Mouse (Mus musculus) gastrocnemius, postnatal 25 days (tissue): ENCODE measurements at regions not wholly inside any gene's neighbourhood (a gene's known extent, or its start where the extent isn't known, plus 50 kb on each side); places are given as distances from the start of the nearest gene placed in this dataset.

Experiments used
- DNase-seq: peaks from one replicate; pipeline ENCODE4 v3.0.0; 2022

DNA sequence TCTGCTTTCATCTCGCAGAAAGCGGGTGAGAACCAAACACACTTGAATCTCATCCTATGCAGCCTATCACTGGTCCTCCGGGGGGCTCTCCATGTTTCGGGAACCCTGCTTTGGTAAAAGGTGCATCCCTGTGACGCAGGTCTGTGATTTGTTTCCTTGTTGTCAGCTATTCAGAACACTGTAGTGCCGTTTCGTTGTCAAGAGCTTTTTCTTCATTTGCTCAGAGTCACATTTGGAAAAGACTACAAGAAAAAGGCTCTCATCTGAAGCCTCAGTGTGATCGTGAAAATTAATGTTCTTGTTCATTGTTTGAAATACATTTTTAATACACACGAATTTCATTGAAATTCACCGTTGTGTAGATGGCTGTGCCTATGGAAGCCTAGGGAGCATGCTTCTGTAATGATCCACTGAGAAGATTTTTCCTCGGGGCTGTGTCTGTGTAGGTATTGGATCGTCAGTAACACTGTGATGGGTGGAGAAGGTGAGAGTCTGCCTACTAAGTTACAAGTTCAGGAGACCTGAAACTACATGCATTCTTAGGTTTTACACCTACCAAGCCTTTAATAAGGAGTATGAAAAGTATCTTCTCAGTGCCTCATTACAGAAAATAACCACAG, 112.0 kb upstream of the Paqr3 start:
- DNase-seq, result no peak

DNA sequence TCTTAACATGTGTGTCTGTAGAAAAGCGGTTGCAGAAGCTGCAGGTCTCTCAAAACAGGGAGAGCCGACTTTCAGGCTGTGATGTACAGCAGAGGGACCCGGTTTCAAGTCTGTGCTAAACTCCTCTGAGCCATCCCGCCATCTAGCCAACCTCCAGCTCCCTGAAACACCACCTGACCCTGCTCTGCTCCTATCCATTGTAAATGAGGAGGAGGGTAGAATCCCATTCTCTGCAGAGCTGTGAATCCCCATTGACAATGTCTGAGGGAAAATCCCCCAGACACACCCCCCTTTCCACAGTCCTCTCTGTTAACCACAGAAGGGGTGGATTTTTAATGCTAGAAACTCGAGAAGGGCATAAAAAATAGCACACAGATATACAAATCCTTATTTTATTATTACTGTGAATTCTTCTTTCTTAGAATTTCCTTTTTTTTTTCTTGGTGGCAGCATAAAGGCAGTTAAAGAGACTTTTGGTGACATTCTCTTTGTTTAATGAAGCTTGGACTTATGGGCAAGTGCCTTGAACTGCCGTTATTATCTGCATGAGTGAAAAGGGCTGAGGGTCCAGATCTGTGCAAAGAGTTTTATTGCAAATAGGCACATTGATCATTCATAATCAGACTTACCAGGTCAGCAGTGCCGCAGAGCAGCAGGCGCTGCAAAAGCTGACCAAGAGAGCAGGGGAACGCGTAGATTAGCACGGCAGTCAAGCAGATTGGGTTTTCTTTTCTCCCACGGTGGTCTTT, 111.3 kb upstream of the Paqr3 start:
- no peak for DNase-seq

DNA sequence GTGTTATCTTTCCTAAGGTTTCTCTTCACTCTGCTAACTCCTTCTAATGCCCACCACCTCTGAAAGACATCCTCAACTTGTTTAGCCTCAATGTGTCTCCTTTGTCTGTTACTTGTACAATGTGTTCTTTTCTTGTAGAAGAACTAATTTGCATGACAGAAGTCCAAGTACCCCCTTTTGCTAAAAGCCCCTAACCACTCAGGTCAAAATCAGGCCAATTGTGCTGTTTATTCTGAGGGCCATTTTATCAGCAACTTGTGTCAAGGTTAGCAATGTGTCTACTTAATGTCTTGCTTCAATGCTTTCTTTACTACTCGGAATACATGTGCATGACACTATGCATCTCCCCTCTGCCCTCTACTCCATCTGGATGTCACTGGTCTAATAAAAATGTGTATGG, 107.3 kb upstream of the Paqr3 start:
- no peak for DNase-seq

DNA sequence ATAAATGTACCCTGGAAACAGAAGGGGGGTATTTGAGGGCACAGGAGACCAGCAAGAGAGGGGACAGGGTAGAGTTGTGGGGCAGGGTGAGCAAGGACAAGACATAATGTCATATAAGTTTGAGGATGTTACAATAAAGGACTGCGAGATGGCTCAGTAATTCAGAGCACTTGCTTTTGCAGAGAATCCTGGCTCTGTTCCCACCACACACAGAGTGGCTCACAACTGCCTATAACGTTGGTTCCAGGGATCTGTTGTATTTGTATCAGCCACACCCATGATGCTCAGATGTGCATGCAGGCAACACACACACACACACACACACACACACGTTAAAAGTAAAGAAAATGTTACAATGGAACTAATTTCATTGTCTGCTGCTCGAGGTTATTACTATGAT, 94.2 kb upstream of the Paqr3 start:
- no peak for DNase-seq

DNA sequence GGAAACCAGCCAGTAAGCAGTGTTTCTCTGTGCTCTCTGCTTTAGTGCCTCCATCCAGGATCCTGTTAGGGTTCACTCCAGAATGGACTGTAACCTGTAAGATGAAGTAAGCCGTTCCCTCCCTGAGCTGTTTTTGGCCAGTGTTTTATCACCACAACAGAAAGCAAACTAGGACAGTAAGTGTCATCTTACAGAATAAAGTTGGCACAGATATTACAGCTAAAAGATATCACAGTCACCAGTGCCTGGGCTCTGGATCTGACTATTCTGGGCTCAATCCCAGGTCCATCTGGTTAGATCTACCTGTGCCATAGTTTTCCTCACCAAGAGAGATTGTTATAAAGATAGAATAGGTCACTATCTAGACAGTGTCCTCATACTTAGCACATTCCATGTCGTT, 92.9 kb upstream of the Paqr3 start:
- DNase-seq, result no peak

DNA sequence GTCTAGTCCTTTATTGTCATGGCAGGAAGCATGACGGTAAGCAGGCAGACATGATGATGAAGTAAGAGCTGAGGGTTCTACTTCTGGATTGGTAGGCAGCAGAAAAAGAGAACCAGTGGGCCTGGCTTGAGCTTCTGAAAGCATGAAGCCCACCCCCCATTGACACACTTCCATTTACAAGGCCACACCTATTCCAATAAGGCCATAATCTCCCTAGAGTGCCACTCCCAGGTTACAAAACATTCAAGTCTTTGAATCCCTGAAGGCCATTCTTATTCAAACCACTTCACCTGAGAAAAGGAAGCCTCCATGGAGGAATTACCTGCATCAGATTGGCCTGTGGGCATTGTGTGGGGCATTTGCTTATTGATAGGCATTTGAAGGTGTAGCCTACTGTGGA, 92.2 kb upstream of the Paqr3 start:
- DNase-seq, result no peak

DNA sequence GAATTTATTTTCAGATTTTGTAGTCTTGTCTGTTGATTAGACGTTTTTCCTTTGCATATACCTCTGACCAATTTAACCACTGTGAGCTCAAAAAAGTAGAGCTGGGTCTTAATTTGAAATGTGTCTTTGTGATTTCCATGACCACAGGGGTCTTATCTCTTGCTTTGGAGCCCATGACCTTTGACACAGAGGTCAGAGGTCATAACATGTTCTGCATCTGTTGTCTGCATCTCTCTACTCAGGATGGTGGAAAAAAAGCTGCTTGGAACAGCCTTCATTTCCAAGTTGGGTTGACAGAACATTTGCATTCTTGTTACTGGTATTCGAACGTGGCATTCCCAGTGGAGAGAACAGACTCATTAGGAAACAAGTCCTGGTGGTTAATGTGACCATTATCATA, 91.2 kb upstream of the Paqr3 start:
- DNase-seq, result no peak

DNA sequence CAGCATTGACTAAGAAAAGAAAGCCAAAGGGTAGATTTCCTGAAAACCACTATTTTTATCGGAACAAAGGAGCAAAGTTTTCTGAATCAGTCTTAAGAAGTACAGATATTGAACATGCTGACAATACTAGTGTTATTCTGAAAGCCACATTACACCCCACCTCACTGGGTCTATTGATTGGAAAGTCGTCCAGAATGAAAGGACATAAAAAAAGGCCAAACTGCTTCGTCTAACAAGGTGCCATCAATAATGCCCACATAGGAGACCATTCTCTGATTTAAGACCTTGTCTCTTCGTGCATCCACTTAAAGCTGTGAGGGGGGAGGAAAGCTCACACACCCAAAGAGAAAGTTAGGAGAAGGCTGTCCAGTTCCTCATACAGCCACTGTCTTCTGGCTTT, 89.3 kb upstream of the Paqr3 start:
- DNase-seq, result no peak

DNA sequence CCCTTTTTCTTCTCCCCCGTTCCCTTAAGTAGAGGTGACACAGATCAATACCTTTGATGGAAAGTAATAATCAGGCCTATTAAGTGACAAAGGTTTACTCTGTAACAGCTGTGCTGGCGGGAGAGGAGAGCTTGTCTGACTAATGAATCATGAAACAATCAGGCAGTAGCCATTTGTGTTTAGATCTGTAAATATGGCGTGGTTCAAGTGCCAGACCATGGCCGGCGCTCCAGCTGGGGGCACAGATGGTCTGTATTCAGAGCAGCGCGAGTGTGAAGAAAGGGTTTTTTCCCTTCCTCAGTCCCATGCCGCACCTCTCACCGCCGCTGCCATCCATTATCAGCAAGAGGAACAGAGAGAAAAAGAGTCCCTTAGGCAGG, 83.9 kb upstream of the Paqr3 start:
- no peak for DNase-seq

DNA sequence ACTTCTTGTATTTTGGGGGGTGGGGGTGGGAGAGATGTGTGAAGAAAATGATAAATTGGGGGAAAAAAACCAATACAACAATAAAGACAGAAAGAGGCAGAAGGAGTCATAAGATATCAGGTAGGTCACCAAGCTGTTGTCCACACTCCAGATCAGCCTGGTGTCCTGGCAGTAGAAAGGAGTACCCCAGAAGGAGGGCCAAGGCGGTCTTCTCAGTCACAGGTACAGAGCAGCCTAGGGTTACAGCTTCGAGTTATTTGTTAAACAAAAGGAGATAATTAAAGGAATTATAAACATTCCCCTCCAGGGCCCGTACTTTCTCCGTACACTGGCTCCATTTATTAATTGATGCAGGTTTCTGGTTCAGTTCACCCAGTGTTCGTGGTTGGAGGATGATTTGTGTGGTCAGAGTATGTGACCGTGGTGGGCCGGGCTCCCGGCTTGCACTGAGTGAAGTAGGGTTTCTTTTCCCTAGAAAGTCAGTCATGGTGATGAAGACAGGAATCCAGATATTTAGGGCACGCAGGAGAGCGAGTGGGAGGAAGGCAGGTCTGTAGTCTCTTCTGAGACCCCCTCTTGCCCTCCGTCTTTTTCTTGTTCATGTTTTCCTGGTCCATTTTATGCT, 83.4 kb upstream of the Paqr3 start:
- DNase-seq, result no peak

DNA sequence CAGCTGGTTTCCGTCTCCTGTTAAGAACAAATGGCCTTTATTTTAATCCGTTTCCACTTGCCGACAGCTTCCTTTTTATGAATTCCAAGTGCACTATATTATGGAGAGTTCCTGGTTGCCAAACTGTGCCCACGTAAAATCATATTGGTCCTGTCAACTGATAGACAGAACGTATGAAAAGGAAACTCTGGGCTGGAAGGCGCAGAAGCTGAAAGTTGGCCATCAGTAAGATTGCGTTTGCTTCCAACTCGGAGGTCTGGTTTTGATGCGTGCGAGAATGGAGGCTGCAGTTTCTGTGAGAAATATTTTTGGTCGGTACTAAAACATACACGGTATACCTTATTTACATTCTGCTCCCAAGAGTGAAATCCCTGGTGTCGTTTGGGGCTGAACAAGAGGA, 81.3 kb upstream of the Paqr3 start:
- DNase-seq, result no peak

DNA sequence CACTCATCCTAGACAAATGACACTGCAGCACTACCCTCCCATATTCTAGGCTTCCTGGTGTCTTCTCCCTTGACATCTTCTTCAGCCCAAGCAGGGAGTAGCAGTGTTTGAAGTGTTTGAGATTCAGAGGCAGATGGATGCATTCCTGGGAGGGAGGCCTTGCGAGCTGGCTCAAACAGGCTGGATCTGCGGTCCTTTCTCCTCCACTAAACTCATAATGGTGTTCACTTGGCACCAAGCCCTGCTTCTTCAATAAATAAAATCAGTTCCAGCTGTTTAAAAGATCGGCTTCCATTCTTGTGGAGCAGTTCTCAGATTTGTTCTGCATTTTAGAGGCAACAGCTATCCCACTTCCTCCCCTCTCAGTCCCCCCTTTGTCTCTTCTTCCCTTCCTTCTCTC, 79.3 kb upstream of the Paqr3 start:
- DNase-seq, result no peak

DNA sequence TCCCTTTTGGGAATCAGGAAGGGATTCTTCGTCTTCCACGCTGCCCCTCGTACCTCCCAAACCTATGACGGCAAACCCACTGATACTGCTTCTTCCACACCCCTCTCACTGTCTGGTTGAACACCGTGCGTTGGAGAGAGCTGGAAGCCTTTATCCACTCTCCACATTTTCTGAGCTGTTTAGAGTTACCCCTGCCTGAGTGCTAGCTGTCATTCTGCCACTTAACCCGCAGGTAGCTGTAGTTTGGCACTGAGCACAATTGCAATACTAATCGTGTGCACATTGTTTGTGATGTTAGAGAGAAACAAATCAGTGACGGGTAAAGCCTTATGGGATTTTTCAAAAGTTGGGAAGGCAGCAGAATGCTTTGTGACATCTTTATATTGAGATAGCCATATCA, 73.1 kb upstream of the Paqr3 start:
- DNase-seq, result no peak

DNA sequence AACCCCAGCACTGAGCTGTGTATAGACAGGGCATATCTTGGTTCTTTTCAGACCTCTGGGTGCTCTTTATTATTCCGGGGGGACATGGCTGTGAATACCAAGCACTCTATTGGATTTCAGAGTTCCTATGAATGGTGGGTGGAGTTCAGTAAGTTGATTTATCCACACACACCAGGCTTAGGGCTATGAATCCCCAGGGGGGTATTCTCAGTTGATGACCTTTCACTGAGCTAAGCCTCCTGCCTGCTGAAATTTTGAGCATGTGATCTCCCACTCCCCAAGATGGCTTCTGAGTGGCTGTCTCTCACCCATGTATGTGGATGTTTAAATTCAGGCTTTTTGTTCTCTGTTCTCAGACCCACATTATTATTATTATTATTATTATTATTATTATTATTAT, 69.9 kb upstream of the Paqr3 start:
- no peak for DNase-seq

DNA sequence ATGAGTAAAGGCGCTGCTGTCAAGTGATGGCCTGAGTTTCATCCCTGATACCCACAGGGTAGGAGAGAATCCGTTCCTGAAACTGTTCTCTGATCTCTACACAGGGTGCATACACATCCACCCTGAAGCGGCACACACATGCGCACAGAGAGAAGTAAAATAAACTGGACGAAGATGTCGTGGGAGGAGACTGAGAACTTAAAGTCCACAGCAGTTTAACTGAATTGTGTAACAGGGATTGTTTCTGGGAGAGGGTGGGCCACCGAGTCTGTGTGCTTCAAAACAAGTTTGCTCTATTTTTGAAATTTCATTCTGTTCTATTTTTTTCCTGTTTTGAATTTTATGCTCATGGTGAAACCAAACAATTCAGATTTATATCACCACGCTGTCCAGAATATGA, 63.0 kb upstream of the Paqr3 start:
- no peak for DNase-seq

DNA sequence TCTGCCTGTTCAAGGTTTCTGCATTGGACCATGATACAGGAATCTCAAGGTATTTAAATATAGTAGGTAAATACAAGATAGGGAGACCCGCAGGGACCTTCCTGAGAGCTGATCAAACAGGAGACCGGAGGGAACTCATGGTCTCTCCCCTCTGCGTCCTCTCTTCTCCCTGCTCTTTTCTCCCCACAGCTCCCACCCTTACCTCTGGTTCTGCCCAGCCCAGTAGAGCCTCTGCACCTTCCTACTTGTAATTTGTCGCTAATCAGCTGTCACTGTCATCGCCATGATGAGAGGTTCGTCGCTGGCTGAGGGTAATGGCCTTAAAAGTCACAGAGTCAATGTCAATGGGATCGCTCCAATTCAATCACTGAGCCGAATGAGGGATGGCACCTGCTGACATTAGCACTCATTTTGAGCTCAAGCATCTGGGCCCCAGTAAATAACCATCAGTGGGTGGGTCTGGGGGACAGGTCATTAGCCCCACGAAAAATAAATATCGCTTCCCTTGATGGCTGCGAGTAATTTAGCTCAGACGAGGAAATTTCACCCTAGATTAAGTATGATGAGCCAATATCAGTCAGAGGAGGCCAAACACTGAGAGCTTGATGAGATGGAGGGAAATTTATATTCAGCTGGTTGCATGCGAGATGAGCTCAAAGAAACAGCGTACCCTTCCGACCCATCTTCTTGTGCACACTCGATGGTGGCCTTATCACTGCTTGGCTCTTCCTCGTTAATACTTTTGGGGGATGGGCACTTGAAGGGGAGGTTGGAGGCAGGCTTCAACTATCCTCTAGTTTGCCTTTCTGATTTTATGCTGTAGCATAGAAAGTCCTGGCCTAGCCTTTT, 56.2 kb upstream of the Paqr3 start:
- no peak for DNase-seq

DNA sequence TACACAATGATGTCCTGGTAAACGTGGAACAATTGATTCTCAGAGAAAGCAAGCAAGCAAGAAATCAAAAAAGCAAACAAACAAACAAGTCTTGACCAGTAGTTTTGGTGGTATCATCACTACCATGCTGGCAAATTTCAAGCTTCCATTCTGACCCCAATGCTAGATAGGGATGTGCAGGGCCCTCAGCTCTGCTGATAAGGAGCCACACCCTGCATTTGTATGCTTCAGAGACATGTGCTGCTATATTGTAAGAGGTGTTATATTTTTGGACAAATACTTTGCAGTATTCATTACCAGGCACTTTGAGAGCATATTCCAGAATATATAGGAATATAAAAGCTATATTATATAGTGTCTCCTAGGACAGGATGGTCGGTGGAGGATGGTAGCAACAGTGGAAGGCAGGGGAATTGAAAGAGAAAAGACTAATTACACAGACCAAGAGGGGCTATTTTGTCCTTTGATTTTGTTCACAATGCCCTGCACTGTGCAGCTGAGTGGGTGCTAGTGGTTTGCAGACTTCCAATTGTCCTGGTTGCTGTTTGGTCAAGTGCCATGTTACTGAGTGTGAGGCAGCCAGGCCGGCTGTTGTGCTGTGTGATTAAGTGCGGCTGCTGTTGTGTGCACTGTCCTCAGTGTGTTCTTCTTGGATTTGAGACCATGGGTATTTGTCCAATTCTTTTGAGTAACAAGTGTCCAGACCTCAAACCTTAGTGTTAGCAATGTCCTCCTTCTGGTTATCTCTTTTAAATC, 54.9 kb upstream of the Paqr3 start:
- no peak for DNase-seq
